Mouse (Mus musculus) common myeloid progenitor, adult 5-6 weeks (primary cell): Measurements from ENCODE around the gene Cd3g. TPM values are rescaled to one million over a fixed set of nuclear protein-coding genes. Genes with fewer than 3 reads are reported as not detected.

Source experiments
- ATAC-seq: replicated peaks from 2 replicates; pipeline ENCODE4 v1.8.0; 2016; ENCODE audit warnings: low read depth, mild to moderate bottlenecking, moderate TSS enrichment, inconsistent platforms; ENCODE audit not compliant: poor library complexity, severe bottlenecking
- total RNA-seq: library from RNA; stranded (forward); fragments of 200-1000, 187-1606 nt; gene quantifications from 2 replicates; pipeline ENCODE4 v1.2.3, GENCODE M21; 2017

Gene Cd3g
- 1.4 TPM in 1 of 2 replicates, not detected in the other for total RNA-seq

DNA sequence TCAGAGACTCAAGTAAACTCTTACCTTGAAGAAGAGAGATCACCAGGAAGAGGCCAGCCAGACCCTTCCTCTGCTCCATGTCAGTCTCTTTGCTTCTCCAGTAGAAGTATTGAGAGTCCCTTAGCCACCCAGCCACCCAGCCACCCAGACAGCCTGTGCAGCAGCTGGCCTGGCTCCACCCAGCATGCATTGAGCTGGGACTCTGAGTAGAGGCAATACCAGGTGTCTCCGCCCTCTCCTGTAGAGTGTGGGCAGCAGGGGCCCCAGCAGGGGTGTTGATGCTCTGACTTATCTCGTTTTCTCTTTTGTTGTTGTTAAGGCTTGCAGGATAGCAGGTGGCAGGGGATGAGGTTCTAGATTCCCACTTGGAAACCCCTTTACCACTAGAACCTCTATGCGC is at the start of gene Cd3g:
Gene Cd3g, minus strand, starts transcription at position 190 of the 400 bp plus-strand sequence.
- no peak for ATAC-seq

DNA sequence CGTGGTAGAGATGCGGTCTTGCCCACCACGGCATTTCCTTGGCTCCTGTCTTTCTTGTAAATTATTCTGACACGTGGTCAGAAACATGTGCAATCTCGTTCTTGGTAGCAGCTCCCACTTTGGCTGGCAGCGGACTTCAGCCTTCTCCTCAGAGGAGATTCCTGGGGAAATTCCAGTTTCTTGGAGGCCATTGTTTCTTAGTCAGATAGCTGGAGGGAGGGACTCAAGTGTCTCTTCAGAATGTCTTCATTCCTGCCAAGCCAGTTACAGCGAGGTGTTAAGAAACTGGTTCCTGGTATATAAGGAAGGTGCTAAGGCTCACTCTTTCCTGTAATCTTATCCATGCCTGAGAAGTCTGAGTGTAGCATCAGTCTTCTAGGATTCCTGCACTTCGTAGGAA is 47.1 kb upstream of the Cd3g start:
- no peak for ATAC-seq

DNA sequence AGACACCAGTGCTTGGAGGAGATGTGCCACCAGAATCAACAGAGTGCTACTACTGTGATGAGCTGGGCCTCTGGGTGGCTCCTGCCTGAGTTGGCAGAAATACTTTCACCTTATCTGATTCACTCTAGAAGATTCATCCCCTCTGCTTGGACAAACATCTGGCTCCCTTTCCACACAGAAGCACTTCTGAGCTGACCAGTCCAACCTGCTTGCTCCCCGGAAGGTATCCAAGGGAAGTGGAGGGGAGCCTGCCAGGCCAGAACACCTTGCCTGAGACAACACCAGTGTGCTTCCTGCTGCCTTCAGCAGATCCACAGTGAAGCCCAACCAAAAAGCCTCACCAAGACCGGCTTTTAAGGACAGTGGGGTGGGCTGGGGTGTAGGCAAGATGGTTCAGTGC is 44.0 kb upstream of the Cd3g start:
- ATAC-seq = no peak

DNA sequence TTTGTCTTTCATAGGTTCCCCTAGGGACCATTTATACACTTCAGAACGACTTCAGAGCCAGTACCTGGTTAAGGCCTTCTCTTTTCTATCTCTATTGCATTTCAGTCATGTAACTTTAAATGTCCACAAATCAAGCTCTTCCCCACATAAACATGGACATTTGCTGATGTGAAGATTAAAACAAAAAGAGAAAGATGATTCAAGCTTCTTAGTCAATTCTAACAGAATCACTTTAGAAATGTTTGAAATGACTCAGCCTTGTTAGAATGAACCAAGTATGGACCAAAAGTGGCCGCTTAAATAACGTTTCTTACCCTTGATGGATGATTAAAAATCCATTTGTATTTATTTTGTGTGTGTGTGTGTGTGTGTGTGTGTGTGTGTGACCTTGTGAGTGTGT is 43.4 kb upstream of the Cd3g start:
- ATAC-seq = no peak

DNA sequence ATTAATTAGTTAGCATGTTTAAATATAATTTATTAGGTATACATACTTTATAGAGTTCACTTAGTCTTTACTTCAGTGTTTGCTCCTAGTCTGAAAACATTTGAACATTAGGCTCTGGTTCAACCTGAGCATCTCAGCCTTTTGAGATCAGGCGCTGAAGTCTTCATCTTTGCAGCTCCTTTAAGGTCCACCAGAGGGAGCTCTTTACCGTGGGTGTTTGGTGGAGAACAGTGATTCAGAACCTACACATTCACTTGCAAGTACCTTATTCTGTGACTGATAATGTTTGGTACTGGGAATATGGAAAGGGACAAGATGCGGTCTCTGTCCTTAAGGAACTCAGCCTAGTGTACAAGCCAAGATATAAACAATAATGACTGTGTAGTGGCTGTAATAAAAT is 42.6 kb upstream of the Cd3g start:
- peak; percentile 62; the same call in 1 of the 2 replicates for ATAC-seq

DNA sequence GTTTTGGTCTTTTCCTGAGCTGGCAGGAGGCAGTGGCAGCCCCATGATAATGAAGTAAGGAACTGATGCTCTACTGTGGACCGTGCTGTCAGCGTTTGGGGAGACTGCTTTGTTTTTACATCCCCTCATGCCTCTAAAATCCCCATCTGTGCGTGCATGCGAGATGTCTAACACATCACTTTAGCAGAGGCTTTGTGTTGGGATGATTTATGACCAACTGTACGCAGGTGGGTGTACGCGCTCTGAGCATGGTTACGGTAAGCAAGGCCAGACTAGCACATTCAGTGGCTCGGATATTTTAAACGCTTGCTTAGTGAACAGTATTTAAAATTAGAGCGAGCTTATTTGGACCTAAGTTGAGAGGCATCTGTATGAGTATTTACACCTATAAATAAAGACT is 37.8 kb upstream of the Cd3g start:
- ATAC-seq = no peak

DNA sequence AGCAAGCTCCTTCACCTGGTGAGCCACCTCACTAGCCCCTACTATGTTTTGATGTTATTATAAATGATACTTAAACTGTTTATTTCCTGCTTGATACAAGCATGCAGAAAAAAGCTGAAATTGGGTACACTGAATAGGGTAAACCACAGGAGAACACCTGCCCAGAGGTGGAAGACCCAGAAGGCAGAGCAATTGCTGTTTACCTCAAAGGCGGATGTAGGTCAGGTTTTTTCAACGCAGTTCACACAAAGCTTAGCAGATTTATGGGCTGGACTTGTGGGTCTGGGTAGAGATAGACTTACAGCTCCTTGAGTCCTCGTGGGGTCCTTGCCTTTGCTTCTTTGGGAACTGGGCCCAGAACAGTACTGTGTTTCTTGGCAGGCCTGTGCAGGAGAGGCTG is 35.6 kb upstream of the Cd3g start:
- no peak for ATAC-seq

DNA sequence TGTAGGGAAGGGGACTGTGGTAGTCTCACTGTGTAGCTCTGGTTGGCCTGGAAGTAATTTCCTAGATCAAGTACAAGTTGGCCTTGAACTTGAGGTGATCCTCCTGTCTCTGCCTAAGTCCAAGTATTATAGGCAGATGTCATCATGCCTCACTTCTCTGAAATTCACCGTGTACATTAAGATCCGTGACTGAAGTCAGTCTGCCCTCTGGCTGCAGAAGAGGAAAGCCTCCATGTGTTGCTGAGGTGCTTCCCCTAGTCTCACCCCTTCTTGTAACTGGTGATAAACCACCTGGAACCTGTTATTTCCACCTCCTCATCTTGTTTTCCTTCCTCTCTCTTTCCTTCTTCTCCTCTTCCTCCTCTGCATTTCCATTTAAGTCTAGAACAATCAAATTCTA is 34.6 kb upstream of the Cd3g start:
- ATAC-seq = no peak

DNA sequence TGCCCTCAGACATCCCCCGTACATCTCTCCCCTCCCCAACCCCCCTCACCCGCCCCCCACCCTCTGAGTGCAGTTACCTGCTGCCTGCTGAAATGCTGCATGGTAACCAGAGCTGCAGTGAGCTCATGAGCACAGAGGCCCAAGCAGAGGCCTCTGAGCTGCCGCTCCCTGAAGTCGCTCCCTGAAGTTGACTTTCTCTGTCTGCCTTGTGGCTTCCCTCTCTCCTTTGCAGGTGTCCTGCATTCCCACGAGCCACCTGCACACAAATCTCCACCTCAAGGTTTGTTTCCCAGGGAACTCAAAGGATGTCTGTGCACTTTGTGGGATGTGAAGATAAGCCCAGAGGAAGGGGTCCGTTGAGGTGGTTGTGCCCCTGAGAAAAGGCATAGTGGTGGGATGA is 31.1 kb upstream of the Cd3g start:
- ATAC-seq = no peak

DNA sequence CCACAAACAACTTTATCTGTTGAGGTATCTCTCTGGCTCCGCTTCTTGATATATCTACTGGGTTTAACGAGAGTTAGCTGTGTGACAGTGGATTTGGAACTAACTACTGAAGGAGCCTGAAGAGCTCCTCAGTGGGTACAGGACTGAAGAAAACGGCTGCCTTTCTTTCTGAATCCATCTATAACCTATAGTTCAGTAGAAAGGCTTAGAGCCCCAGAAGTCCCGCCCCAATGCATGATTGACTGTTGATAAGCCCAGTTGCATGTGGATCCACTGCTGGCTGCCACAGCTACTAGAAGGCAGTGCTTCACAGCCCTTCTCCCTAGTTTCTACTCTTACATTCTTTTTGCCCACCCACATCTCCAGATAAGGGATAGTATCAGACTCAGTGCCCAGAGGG is 30.2 kb upstream of the Cd3g start:
- ATAC-seq = no peak

DNA sequence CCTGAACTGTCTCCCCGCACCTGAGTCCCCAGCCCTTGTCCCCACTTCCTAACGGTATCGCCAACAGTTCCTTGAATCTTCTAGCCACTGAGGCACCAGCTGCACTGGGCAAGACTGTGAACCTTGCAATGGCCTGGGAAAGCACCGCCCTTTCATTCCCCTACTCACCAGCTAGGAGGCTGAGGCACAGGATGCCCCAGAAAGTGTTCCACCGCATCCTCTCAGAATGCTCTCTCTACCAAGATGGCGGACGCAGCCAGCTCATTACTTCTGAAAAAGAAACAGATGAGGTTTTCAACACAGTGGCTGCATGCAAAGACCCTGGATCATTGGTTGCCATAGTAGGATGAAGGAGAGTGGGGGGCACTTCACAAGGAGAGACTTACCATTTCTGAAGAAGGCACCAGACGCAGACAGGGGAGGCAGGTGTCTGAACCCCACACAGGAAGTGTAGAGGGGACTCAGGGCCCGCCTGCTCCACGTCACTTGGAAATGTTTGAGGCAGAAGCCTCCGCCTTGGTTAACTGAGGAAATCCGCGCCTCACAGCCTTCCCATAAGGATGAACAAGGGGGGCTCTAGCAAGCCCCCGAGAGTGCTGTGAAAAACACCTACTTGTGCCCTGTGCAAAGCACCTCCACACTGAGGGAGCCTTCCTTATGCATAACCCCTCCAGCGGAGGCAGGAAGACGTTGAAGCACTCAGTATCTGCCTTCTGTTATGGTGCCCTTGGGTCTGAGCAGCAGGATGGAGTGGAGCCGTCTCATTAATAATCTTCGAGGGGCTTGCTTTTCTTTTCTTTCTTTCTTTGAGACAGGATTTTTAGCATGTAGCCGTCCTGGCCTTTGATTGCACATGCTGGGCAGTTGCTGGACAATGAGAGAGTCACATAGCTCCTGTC is 29.2 kb upstream of the Cd3g start, which contains the start of gene Cd3e:
Gene Cd3e, minus strand, starts transcription at position 448 of the 899 bp plus-strand sequence.
- no peak for ATAC-seq

DNA sequence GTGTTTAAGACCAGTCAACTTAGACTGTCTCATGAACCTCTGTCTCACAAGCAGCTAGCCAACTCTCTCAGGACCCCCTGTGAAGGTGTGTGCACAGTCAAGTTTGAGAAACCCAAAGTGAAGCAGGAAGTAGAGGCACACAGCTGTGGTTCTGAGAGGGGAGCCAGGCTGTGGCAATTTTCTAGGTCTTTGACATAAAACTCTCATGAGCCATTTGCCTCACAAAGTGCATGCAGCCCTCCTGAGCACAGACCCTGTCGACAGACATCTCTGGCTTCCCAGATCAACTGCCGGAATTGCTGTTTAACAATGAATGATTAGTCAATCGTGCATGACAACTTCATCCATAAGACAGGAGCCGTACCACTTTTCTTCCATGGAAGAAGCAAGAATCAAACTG is 28.1 kb upstream of the Cd3g start:
- no peak for ATAC-seq

DNA sequence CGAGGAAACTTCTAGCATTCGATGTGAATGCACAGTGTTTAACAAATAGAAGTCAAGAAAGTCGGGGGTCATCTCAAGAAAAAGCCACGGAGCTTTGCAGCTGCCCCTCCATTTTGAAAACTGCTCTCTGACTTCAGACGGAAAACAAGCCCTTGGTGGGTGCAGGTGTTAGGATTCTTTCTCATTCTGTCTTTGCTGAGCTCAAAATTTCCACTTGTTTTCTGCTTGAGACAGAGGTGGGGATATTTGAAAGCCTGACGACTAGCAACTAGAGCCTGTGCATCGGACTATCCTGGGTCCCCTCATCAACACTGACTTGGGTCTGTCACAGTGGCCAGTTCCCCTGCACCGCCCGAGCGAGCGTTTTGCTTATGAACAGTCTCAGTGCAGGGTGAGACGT is 27.2 kb upstream of the Cd3g start:
- ATAC-seq = no peak

DNA sequence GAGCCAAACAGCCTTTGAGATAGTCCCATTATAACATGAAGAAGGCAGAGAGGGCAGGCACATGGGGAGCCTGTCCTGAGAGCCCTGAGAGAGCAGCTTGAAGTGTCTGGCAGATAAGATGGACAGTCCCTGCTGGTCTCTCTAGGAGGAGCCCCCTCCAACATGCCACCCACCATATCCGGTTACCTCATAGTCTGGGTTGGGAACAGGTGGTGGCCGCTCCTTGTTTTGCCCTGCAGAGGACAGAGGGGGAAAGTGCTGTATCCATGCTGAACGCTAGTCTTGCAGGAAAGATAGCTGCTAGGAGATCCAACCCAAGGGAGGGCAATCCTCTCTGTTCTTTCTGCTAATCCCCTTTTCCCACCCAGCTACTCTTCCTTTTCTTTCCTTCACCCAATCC is 20.0 kb upstream of the Cd3g start:
- no peak for ATAC-seq

DNA sequence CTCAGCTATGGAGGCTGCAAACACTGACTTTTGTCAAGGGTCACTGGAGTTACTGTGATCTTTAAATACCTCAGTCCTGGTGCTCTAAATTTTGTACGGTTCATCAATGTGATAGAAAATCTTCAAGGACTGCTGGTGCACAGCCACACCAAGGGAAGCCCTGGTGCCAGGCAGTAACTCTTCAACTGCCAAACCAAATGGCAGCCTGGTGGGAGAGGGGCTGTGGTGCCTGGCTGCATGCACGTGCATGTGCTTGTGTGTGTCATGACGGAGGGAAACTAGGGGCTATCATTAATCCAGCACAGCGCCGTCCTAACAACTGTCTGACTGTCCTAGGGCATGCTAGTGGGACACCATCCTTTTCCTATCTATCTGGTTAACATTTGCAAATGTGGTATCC is 19.5 kb upstream of the Cd3g start:
- ATAC-seq = no peak

DNA sequence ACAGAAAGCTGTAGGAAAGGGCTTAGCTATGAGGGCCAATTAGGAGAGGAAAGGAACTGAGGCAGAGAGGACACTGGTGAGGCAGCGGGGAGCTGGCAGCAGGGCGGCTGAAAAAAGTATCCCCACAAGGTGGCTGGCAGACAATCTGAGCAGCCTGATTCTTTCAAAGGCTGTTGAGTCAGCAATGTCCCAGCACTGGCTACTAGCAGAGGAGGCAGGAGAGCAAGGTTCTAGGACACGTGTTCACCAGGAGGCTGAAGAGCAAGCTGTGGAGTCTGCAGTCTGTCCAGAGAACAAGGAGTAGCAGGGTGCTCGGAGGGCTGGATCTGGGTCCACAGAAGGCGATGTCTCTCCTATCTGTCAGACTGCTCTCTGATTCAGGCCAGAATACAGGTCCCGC is 18.9 kb upstream of the Cd3g start:
- ATAC-seq = no peak

DNA sequence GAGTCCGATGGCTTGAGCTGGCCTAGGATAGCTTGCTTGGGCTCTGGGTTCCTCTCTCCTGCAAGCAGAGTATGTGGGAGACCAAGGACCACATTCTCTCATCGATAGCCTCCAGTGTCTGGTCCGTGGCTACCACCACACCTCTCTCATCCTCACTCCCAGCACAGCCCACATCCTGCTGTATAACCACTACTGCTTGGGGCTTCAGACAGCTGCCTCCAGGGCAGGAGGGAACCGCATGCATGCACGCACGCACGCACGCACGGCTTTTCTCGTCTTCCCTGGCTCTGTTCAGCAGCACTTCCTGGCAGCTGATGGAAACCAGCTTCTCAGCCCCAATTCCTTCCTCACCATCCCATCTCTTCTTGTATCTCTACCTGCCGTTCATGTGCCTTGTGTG is 17.9 kb upstream of the Cd3g start:
- ATAC-seq = peak; percentile 39; the same call in 1 of the 2 replicates

DNA sequence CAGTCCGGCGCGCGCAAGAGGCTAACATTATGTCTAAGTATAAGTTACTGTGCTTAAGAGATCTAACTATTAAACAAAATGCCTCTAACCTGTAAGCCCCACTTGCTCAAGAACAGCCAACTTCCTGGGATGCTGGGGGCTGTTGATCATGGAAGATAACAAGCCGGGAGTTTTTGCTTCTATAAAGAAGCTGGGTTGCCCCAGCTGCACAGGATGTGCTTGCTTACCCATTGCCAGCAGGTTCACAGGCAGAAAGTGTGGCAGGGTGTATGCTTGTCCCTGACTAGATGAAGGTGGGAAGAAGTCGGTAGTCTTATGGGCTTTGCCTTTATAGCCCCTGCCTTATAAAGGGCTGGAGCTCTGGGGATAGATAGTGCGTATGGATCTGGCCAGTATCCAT is 16.4 kb upstream of the Cd3g start:
- ATAC-seq = no peak

DNA sequence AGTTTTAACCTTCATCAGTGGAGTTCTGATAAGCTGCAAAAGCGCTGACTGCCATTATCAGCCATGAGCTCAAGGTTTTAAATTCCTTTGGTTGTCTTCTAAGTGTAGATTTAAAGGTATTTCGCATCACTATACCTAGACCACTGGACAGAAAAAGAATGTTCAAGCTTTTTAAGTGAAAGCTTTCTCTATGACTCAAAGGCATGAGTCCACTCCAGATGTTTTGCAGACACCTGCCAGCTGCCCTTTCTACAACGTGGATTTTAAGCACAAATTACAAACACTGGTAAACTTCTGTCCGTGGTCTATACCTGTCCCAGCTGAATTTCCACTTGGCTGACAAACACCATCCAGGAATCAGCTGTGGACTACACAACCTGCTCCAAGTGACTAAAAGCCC is 14.7 kb upstream of the Cd3g start:
- ATAC-seq = no peak

DNA sequence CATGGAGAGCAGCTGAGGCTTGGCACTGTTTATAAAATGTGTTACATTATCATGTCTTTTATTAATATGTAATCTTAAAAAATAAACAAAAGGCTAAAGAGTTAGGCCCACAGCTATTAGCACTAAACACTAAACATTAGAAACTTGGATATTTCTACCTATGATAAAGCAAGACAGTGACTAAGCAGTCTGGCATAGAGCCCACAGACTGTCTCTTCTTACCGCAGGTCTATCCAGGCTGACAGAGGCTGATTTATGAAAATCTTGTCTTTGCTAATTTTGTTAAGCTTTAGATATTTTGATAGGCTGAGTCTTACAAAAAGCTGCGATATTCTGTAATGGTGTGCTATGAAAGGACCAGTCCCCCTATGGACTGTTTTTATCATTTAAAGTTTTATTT is 13.0 kb upstream of the Cd3g start:
- ATAC-seq = 0 out of 2 replicates have a peak, but pooled peaks have one; percentile 11

DNA sequence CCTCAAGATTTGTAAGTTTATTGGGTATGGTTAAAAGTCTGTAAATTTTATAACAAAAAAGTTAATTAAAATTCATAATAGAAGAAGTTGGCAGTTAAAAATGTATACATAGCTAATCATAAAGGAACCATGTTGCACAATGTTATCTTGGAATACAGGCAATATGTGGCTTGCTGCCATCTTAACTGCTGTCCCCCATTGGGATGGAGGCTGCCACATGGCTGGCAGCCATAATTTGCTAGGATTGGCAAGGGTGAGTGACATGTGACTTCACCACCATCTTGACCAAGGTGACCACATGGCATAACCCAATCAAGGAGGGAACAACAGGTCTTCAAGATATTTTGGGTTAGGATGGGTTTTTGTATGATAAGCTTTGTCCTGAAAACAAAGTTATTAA is 12.0 kb upstream of the Cd3g start:
- ATAC-seq = no peak

DNA sequence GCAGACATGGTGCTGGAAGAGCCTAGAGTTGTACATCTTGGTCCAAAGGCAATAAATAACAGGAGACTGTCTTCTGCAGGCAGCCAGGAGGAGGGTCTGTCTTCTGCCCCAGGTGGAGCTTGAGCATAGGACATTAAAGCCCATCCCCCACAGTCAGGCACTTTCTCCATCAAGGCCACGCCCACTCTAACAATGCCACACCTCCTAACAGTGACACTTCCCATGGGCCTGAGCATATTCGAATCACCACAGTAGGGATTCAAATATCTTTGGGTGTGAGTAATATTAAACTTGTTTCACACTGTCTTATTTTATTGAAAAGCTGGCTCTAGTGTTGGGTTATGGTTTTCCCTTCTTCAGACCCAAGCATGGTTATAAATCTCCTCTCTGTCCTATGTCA is 11.6 kb upstream of the Cd3g start:
- ATAC-seq = no peak
